Mouse (Mus musculus) embryonic stem cell, embryonic (primary cell): Measurements from ENCODE around the gene Pih1d1.

Experiments used
- CTCF ChIA-PET, 4 experiments: fragments of 300-600 bp in 2 of 4; fragments of 350-600 bp in 2 of 4; sonication (Branson Sonifier 250); formaldehyde crosslinking; loops; one replicate each; lab custom pipeline; 2022; ENCODE audit warnings: inconsistent platforms in 2 of 4; lab: Charles Lee
- POLR2A ChIA-PET, 4 experiments: fragments of 300-600 bp in 2 of 4; fragments of 350-600 bp in 2 of 4; sonication (Branson Sonifier 250); formaldehyde crosslinking; loops; one replicate each; lab custom pipeline; 2022; ENCODE audit warnings: antibody characterized with exemption in 4 of 4, inconsistent platforms in 1 of 4; lab: Charles Lee

The Pih1d1 gene

GRCm38 (mm10) chr7:45193871-45194785, 40.0 kb downstream of the Pih1d1 start:
- ChIA-PET POLR2A (interaction anchor here in 3 of 4 experiments (0.6 to 1.7 kb wide), 15 partner anchors 8 to 175 kb away, joined by 3 to 13 read pairs (median 3); partner anchors contain the start of genes Ccdc155 (in 2 of the 3), Rps11 (in 1 of the 3) and Tead2 (in 1 of the 3)), CTCF (interaction anchor here in 3 of 4 experiments (0.6 to 3.5 kb wide), 13 partner anchors 10 to 115 kb away, joined by 3 to 15 read pairs (median 4); partner anchors contain the start of genes Ccdc155 (in 1 of the 3), Flt3l (in 1 of the 3) and Gm45713 (in 1 of the 3))

GRCm38 (mm10) chr7:45195341-45196175, 41.5 kb downstream of the Pih1d1 start:
- CTCF ChIA-PET = interaction anchor here in 1 of 4 experiments (0.7 to 1.8 kb wide), 2 partner anchors 21 to 33 kb away, joined by 3 to 5 read pairs; no protein-coding TSS in a partner anchor
- POLR2A ChIA-PET = interaction anchor here in 3 of 4 experiments (0.5 to 1.7 kb wide), 9 partner anchors 8 to 106 kb away, joined by 3 to 7 read pairs (median 4); partner anchors contain the start of gene Ccdc155 (in 1 of the 3)

GRCm38 (mm10) chr7:45196176-45196535, 42.1 kb downstream of the Pih1d1 start:
- CTCF ChIA-PET = no interaction called here
- POLR2A ChIA-PET = interaction anchor here in 3 of 4 experiments (0.5 to 1.4 kb wide), 5 partner anchors 8 to 45 kb away, joined by 3 to 6 read pairs (median 4); partner anchors contain the start of genes Ccdc155 (in 1 of the 3) and Slc6a16 (in 1 of the 3)

GRCm38 (mm10) chr7:45196994-45197393, 42.9 kb downstream of the Pih1d1 start:
- ChIA-PET POLR2A (interaction anchor here in 1 of 4 experiments (0.7 to 1.8 kb wide), 5 partner anchors 12 to 381 kb away, joined by 3 to 4 read pairs (median 3); partner anchors contain the start of genes Il4i1, Nup62 and Slc6a16), CTCF (interaction anchor here in 3 of 4 experiments (0.6 to 3.2 kb wide), 9 partner anchors 15 to 238 kb away, joined by 3 to 37 read pairs (median 6); partner anchors contain the start of genes Slc17a7 (in 2 of the 3) and Gys1 (in 1 of the 3))

GRCm38 (mm10) chr7:45198435-45198834, 44.3 kb downstream of the Pih1d1 start:
- ChIA-PET POLR2A (interaction anchor here (0.6 to 2.4 kb wide), 26 partner anchors 9 to 193 kb away, joined by 3 to 13 read pairs (median 4); partner anchors contain the start of genes Aldh16a1 (in 2 of the 4), Pih1d1 (in 2 of the 4), Cd37 (in 1 of the 4) and Rcn3 (in 1 of the 4)), CTCF (interaction anchor here (0.5 to 3.2 kb wide), 42 partner anchors 8 to 236 kb away, joined by 3 to 37 read pairs (median 4); partner anchors contain the start of genes Flt3l (in 1 of the 4), Gm45713 (in 1 of the 4), Gys1 (in 1 of the 4) and Rras (in 1 of the 4))

GRCm38 (mm10) chr7:45198961-45199360, 44.9 kb downstream of the Pih1d1 start:
- ChIA-PET POLR2A (interaction anchor here (0.5 to 2.4 kb wide), 30 partner anchors 9 to 561 kb away, joined by 3 to 13 read pairs (median 3); partner anchors contain the start of genes Aldh16a1 (in 2 of the 4), Pih1d1 (in 2 of the 4), Cd37 (in 1 of the 4) and Rcn3 (in 1 of the 4)), CTCF (interaction anchor here (0.5 to 3.2 kb wide), 41 partner anchors 8 to 236 kb away, joined by 3 to 37 read pairs (median 4); partner anchors contain the start of genes Flt3l (in 1 of the 4), Gm45713 (in 1 of the 4), Gys1 (in 1 of the 4) and Rras (in 1 of the 4))

GRCm38 (mm10) chr7:45202654-45203053, 48.6 kb downstream of the Pih1d1 start:
- POLR2A ChIA-PET = interaction anchor here in 3 of 4 experiments (0.5 to 1.4 kb wide), 7 partner anchors 48 to 603 kb away, joined by 3 to 4 read pairs (median 3); partner anchors contain the start of gene Aldh16a1 (in 2 of the 3)
- CTCF ChIA-PET = interaction anchor here in 1 of 4 experiments (0.6 to 0.7 kb wide), 4 partner anchors 33 to 129 kb away, joined by 3 read pairs; no protein-coding TSS in a partner anchor

GRCm38 (mm10) chr7:45204380-45205143, 50.5 kb downstream of the Pih1d1 start, which contains the start of gene Ccdc155:
Gene Ccdc155, minus strand, starts transcription at chr7:45204892.
- ChIA-PET POLR2A (interaction anchor here (0.6 to 2.5 kb wide), 80 partner anchors 8 to 828 kb away, joined by 3 to 18 read pairs (median 4); partner anchors contain the start of genes Snrnp70 (in 3 of the 4), Tead2 (in 3 of the 4), Aldh16a1 (in 2 of the 4) and Pih1d1 (in 2 of the 4)), CTCF (interaction anchor here in 3 of 4 experiments (0.6 to 1.6 kb wide), 25 partner anchors 10 to 284 kb away, joined by 3 to 10 read pairs (median 3); partner anchors contain the start of genes Flt3l (in 1 of the 3) and Gm45713 (in 1 of the 3))

- ChIA-PET POLR2A (interaction anchor here in 3 of 4 experiments (0.5 to 2.5 kb wide), 11 partner anchors 20 to 436 kb away, joined by 3 to 10 read pairs (median 5); partner anchors contain the start of genes Aldh16a1 (in 1 of the 3) and Cd37 (in 1 of the 3)), CTCF (interaction anchor here in 3 of 4 experiments (0.6 to 2.7 kb wide), 9 partner anchors 10 to 626 kb away, joined by 3 to 10 read pairs (median 3); partner anchors contain the start of genes Aldh16a1 (in 1 of the 3) and Pih1d1 (in 1 of the 3))
These were observed 54.2 kb downstream of the Pih1d1 start for GRCm38 (mm10) chr7:45208260-45208659.
